Mouse (Mus musculus) myocyte (in vitro differentiated cells): ENCODE results near the gene Ubtf.

ENCODE experiments used
- MYOD1 ChIP-seq, 3 experiments: IDR thresholded peaks; one replicate each; pipeline ENCODE4 v1.6.1; 2011; ENCODE audit warnings: control low read depth in 2 of 3, low read depth in 2 of 3, mild to moderate bottlenecking in 2 of 3, moderate library complexity in 1 of 3; ENCODE audit not compliant: insufficient read length in 2 of 3, control insufficient read depth in 1 of 3
- POLR2A ChIP-seq: IDR thresholded peaks from one replicate; pipeline ENCODE4 v1.6.1; 2011; ENCODE audit warnings: low read depth, mild to moderate bottlenecking, control low read depth, moderate library complexity; ENCODE audit not compliant: insufficient read length
- USF1 ChIP-seq: IDR thresholded peaks from one replicate; pipeline ENCODE4 v1.6.1; 2011; ENCODE audit warnings: low read depth, mild to moderate bottlenecking, control low read depth, moderate library complexity

- TF ChIP-seq USF1 (no peak), POLR2A (peak; percentile 68), MYOD1 (IDR thresholded peaks at IDR 0.05; ENCODE audit: control insufficient read depth in 1 of 3, insufficient read length in 2 of 3, low read depth in 2 of 3) (no peak)
Measured at GRCm38 (mm10) chr11:102318576-102319409, 749 bp downstream of the Ubtf start.
